Mouse (Mus musculus) intestine, embryonic 15.5 days (tissue): ENCODE data around the gene Sbno2. TPM values are rescaled to one million over a fixed set of nuclear protein-coding genes. Genes with fewer than 3 reads are reported as not detected.

Source experiments
- ATAC-seq: fragments of 200-750 bp; cut with Nextera tagmentation; 2 replicates; pipeline ENCODE4 v1.8.0; 2017; ENCODE audit warnings: moderate TSS enrichment, moderate library complexity
- H3K27ac ChIP-seq: fragments of 300-500 bp; sonication (generic); 2 replicates; pipeline ENCODE4 v1.5.1; 2015; ENCODE audit warnings: mild to moderate bottlenecking, inconsistent platforms
- H3K27me3 ChIP-seq: fragments of 300-500 bp; sonication (generic); replicated peaks from 2 replicates; pipeline ENCODE4 v1.6.1; 2015; ENCODE audit warnings: inconsistent platforms
- H3K36me3 ChIP-seq: fragments of 300-500 bp; sonication (generic); 2 replicates; pipeline ENCODE4 v1.6.1; 2015; ENCODE audit warnings: inconsistent platforms
- H3K4me1 ChIP-seq: fragments of 300-500 bp; sonication (generic); replicated peaks from 2 replicates; pipeline ENCODE4 v1.6.1; 2015; ENCODE audit warnings: inconsistent platforms
- H3K4me2 ChIP-seq: fragments of 300-500 bp; sonication (generic); replicated peaks from 2 replicates; pipeline ENCODE4 v1.6.1; 2015; ENCODE audit warnings: mild to moderate bottlenecking, inconsistent platforms
- H3K4me3 ChIP-seq: fragments of 300-500 bp; sonication (generic); replicated peaks from 2 replicates; pipeline ENCODE4 v1.5.1; 2015; ENCODE audit warnings: inconsistent platforms
- H3K9ac ChIP-seq: fragments of 300-500 bp; sonication (generic); 2 replicates; pipeline ENCODE4 v1.6.1; 2015; ENCODE audit warnings: inconsistent platforms
- H3K9me3 ChIP-seq: fragments of 300-500 bp; sonication (generic); 2 replicates; pipeline ENCODE4 v1.6.1; 2016; ENCODE audit warnings: inconsistent platforms
- WGBS: fragments of 180-500 bp; shearing (Covaris S2); methylation state at CpG from one replicate; pipeline ENCODE4 v1.1.7; 2015; 5-methylcytosine and 5-hydroxymethylcytosine counted together
- polyA plus RNA-seq: library from polyadenylated mRNA; unstranded; fragments of >200 nt; fragmentation: Nextera tagmentation; extraction: Ambion mirVana; gene quantifications from 2 replicates; pipeline ENCODE4 v1.2.1, GENCODE M21; 2015

Sbno2 gene
- polyA plus RNA-seq, 1 experiment from 2014 or later, result 12.8 TPM

DNA sequence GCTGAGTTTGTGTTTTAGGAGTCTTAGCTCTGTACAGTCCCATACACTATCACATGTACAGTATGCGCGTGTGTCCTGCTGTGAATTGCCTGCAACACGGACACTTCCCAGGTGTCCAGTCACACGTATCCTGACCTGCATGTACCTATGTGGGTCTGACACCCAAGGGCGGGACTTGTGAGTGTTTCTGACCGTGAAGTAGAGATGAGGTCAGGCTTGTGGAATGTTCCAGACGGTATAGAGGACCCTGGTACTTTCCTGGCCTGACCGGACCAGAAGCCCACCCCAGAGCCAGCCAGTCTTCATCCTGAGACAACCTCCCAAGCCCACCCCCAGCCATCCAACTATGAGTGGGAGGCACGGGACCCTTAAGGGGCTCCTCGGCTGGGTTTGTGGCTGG lies 89.8 kb downstream of the Sbno2 start:
- Histone ChIP-seq H3K4me1 (peaks cover 18% of the 10 kb centered on the region), H3K4me3 (no peak overlapping the region), H3K9ac (no peak overlapping the region), H3K27me3 (peaks cover 28% of the 10 kb centered on the region), H3K36me3 (0 out of 2 replicates have a peak, but pooled peaks cover 4% of the 10 kb centered on the region), H3K9me3 (no peaks in the 10 kb centered on the region), H3K27ac (no peak overlapping the region), H3K4me2 (no peak overlapping the region)
- no peak for ATAC-seq
- WGBS, result 80% methylated on average over 10 of the region's 10 CpGs

GRCm38 (mm10) chr10:80014484-80015290 lies 90.7 kb downstream of the Sbno2 start:
- ATAC-seq, result peak; percentile 52
- Histone ChIP-seq H3K27me3 (peaks cover 28% of the 10 kb centered on the region), H3K4me3 (no peak overlapping the region), H3K9me3 (no peaks in the 10 kb centered on the region), H3K4me2 (peak overlapping the region; percentile 6; the same call in 1 of the 2 replicates), H3K27ac (no peak overlapping the region), H3K36me3 (peaks cover 11% of the 10 kb centered on the region), H3K9ac (peak overlapping the region; percentile 28; the same call in 1 of the 2 replicates), H3K4me1 (peaks cover 17% of the 10 kb centered on the region)
- 29% methylated on average over 28 of the region's 28 CpGs for WGBS

- Histone ChIP-seq H3K36me3 (peaks cover 13% of the 10 kb centered on the region), H3K9ac (no peak overlapping the region), H3K4me1 (peaks cover 6% of the 10 kb centered on the region), H3K9me3 (no peaks in the 10 kb centered on the region), H3K4me3 (no peak overlapping the region), H3K27me3 (peaks cover 28% of the 10 kb centered on the region), H3K27ac (no peak overlapping the region), H3K4me2 (no peak overlapping the region)
- no peak for ATAC-seq
- WGBS, result 47% methylated on average over 25 of the region's 25 CpGs
These were observed 91.8 kb downstream of the Sbno2 start for GRCm38 (mm10) chr10:80013609-80014008.

DNA sequence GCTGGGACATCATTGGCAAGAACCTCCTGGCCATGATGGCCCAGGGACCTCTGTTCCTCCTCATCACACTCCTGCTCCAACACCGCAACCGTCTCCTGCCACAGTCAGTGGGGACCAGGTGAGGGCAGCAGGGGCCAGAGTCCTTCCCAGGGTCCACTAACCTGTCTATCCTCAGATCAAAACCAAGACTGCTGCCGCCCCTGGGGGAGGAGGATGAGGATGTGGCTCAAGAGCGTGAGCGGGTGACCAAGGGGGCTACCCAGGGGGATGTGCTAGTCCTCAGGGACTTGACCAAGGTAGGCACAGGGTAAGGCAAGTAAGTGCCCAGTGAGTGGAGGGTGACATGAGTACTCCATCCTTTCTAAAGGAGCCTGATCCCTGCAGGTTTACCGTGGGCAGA lies 93.6 kb downstream of the Sbno2 start:
- Histone ChIP-seq H3K9ac (no peak overlapping the region), H3K4me3 (no peak overlapping the region), H3K9me3 (no peaks in the 10 kb centered on the region), H3K4me2 (no peak overlapping the region), H3K36me3 (peaks cover 13% of the 10 kb centered on the region), H3K27me3 (peaks cover 28% of the 10 kb centered on the region), H3K4me1 (peaks cover 4% of the 10 kb centered on the region; the same call in 1 of the 2 replicates), H3K27ac (no peak overlapping the region)
- 85% methylated on average over 6 of the region's 6 CpGs for WGBS
- no peak for ATAC-seq

Other genes starting within 250 kb of the Sbno2 start
- 3.7 and 3.9 TPM in 2 replicates for gene Prtn3, start 231.1 kb downstream of the Sbno2 start, polyA plus RNA-seq
- 31.3 and 32.7 TPM in 2 replicates for gene Plppr3, start 230.9 kb downstream of the Sbno2 start, polyA plus RNA-seq
- gene Elane, start 219.3 kb downstream of the Sbno2 start, polyA plus RNA-seq, result 1.1 and 2.6 TPM in 2 replicates
- not detected in 2 replicates for gene Cfd, start 214.7 kb downstream of the Sbno2 start, polyA plus RNA-seq
- 37.3 and 39.8 TPM in 2 replicates for gene Med16, start 196.6 kb downstream of the Sbno2 start, polyA plus RNA-seq
- 17.7 TPM in 1 of 2 replicates, not detected in the other for gene Gm26602, start 194.7 kb downstream of the Sbno2 start, polyA plus RNA-seq
- gene Kiss1r, start 188.6 kb downstream of the Sbno2 start, polyA plus RNA-seq, result 0.52 and 1.1 TPM in 2 replicates
- gene R3hdm4, start 184.4 kb downstream of the Sbno2 start, polyA plus RNA-seq, result 108 and 116 TPM in 2 replicates
- gene Arid3a, start 178.5 kb downstream of the Sbno2 start, polyA plus RNA-seq, result 18.7 and 19.0 TPM in 2 replicates
- gene Wdr18, start 145.4 kb downstream of the Sbno2 start, polyA plus RNA-seq, result 90.3 and 94.8 TPM in 2 replicates
- 0.11 TPM in 2 replicates for gene Grin3b, start 134.9 kb downstream of the Sbno2 start, polyA plus RNA-seq
- gene Tmem259, start 121.2 kb downstream of the Sbno2 start, polyA plus RNA-seq, result 18.1 and 19.6 TPM in 2 replicates
- 239 and 242 TPM in 2 replicates for gene Cnn2, start 117.0 kb downstream of the Sbno2 start, polyA plus RNA-seq
- gene Abca7, start 109.1 kb downstream of the Sbno2 start, polyA plus RNA-seq, result 3.0 and 3.7 TPM in 2 replicates
- 6.3 and 6.5 TPM in 2 replicates for gene Arhgap45, start 88.9 kb downstream of the Sbno2 start, polyA plus RNA-seq
- gene Polr2e, start 65.8 kb downstream of the Sbno2 start, polyA plus RNA-seq, result 206 and 218 TPM in 2 replicates
- 712 and 771 TPM in 2 replicates for gene Gpx4, start 58.4 kb downstream of the Sbno2 start, polyA plus RNA-seq
- gene Stk11, start 10.2 kb upstream of the Sbno2 start, polyA plus RNA-seq, result 14.4 and 21.2 TPM in 2 replicates
- gene Atp5d, start 33.1 kb upstream of the Sbno2 start, polyA plus RNA-seq, result 701 and 737 TPM in 2 replicates
- gene Cbarp, start 35.3 kb upstream of the Sbno2 start, polyA plus RNA-seq, result 4.8 and 5.1 TPM in 2 replicates
- gene Midn, start 42.7 kb upstream of the Sbno2 start, polyA plus RNA-seq, result 14.1 and 16.1 TPM in 2 replicates
- 69.4 and 83.9 TPM in 2 replicates for gene Cirbp, start 60.4 kb upstream of the Sbno2 start, polyA plus RNA-seq
- 22.9 and 25.1 TPM in 2 replicates for gene 1600002K03Rik, start 67.4 kb upstream of the Sbno2 start, polyA plus RNA-seq
- gene Efna2, start 73.9 kb upstream of the Sbno2 start, polyA plus RNA-seq, result 13.6 and 15.0 TPM in 2 replicates
- gene Mum1, start 120.9 kb upstream of the Sbno2 start, polyA plus RNA-seq, result 53.0 and 55.2 TPM in 2 replicates
- gene Ndufs7, start 143.6 kb upstream of the Sbno2 start, polyA plus RNA-seq, result 467 and 534 TPM in 2 replicates
- gene Gamt, start 155.4 kb upstream of the Sbno2 start, polyA plus RNA-seq, result 71.0 and 112 TPM in 2 replicates
- gene Dazap1, start 155.9 kb upstream of the Sbno2 start, polyA plus RNA-seq, result 53.1 and 57.0 TPM in 2 replicates
- 974 and 1,020 TPM in 2 replicates for gene Rps15, start 186.9 kb upstream of the Sbno2 start, polyA plus RNA-seq
- 4.9 and 6.5 TPM in 2 replicates for gene Apc2, start 190.4 kb upstream of the Sbno2 start, polyA plus RNA-seq
- 51.4 and 51.5 TPM in 2 replicates for gene 2310011J03Rik, start 215.0 kb upstream of the Sbno2 start, polyA plus RNA-seq
- 8.1 and 8.8 TPM in 2 replicates for gene Pcsk4, start 223.9 kb upstream of the Sbno2 start, polyA plus RNA-seq
- 132 and 159 TPM in 2 replicates for gene Reep6, start 224.4 kb upstream of the Sbno2 start, polyA plus RNA-seq
- 19.3 and 20.4 TPM in 2 replicates for gene Adamtsl5, start 242.8 kb upstream of the Sbno2 start, polyA plus RNA-seq